Mouse (Mus musculus): ENCODE results near the gene 2610318N02Rik. TPM values are rescaled to one million over a fixed set of nuclear protein-coding genes. Genes with fewer than 3 reads are reported as not detected.

The 2610318N02Rik gene
- polyA plus RNA-seq, 1 experiment = 18.0 TPM

Other genes starting within 250 kb of the 2610318N02Rik start
- gene Ppm1f, start 228.7 kb downstream of the 2610318N02Rik start, polyA plus RNA-seq (2012; rRNA removed) = 4.5 and 5.5 TPM in 2 replicates
- 74.6 and 108 TPM in 2 replicates for gene Mapk1, start 141.8 kb downstream of the 2610318N02Rik start, polyA plus RNA-seq (2012; rRNA removed)
- gene Ypel1, start 55.5 kb downstream of the 2610318N02Rik start, polyA plus RNA-seq (2012; rRNA removed) = 0.23 and 0.27 TPM in 2 replicates
- 68.5 and 95.8 TPM in 2 replicates for gene Ppil2, start 13.9 kb downstream of the 2610318N02Rik start, polyA plus RNA-seq (2012; rRNA removed)
- gene Sdf2l1, start 7.2 kb upstream of the 2610318N02Rik start, polyA plus RNA-seq (2012; rRNA removed) = 105 and 107 TPM in 2 replicates
- 43.3 and 47.3 TPM in 2 replicates for gene Ydjc, start 19.5 kb upstream of the 2610318N02Rik start, polyA plus RNA-seq (2012; rRNA removed)
- gene Ccdc116, start 22.1 kb upstream of the 2610318N02Rik start, polyA plus RNA-seq (2012; rRNA removed) = 13.5 and 17.3 TPM in 2 replicates
- gene Ube2l3, start 77.5 kb upstream of the 2610318N02Rik start, polyA plus RNA-seq (2012; rRNA removed) = 60.7 and 63.3 TPM in 2 replicates
- 0.05 and 0.15 TPM in 2 replicates for gene Rimbp3, start 83.4 kb upstream of the 2610318N02Rik start, polyA plus RNA-seq (2012; rRNA removed)
- gene Hic2, start 108.4 kb upstream of the 2610318N02Rik start, polyA plus RNA-seq (2012; rRNA removed) = 1.5 and 2.4 TPM in 2 replicates
- gene Tmem191c, start 150.9 kb upstream of the 2610318N02Rik start, polyA plus RNA-seq (2012; rRNA removed) = 5.3 and 7.3 TPM in 2 replicates
- 0.15 and 0.19 TPM in 2 replicates for gene Serpind1, start 206.2 kb upstream of the 2610318N02Rik start, polyA plus RNA-seq (2012; rRNA removed)

Measured in large intestine, adult 2 months (tissue).